Mouse (Mus musculus): ENCODE results near the gene Mvb12b. TPM values are rescaled to one million over a fixed set of nuclear protein-coding genes. Genes with fewer than 3 reads are reported as not detected.

Mvb12b gene
- 13.6 and 17.5 TPM in 2 replicates for polyA plus RNA-seq (2012; rRNA removed)

DNA sequence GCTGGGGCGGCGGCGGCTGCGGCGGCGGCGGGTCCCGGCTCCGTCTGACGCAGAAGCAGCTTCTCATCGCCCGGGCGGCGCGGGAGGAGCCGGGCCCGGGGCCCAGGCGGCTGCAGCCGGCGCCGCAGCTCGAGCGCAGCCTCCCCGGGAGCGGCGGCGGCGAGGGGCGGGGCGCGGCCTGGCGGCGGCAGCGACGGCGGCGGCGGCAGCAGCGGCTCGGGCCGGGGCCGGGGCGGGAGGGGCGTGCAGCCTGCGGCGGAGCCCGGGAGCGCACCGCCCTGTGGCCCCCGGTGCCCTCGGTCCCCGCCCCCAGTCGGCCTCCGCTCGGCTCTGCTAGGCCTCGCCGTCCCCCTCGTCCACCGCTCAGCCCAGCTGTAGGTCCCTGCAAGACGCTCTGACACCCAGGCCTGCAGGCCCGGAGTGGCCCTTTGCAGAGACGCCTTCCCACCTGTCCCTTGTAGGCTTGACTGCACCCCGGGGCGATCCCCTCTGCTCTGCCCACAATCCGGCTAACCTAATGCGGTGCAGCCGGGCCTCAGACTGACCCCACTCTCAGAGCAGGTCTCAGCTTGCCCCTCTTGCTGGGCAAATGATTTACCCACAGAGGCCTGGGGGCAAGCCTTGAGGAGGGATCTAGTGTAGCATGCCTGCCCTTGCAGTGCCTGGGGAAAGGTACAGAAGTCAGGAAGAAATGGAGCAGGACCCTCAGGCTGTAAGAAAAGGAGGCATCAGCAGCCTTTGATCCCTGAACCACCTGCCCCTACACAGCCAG is at the start of gene Mvb12b:
TSS of gene Mvb12b (minus strand) at position 619 of the 772 bp plus-strand sequence.
- peak in 1 of 2 experiments; percentile 37 for DNase-seq (ENCODE audit: low read depth in 1 of 2, low spot score in 2 of 2)
- WGBS = 7% methylated on average over 51 of the region's 67 CpGs
- no peak within 1 kb of the TSS for H3K27ac ChIP-seq (ENCODE audit: insufficient read depth, low read length)
- peaks cover 6% of the 10 kb centered on the region; the same call in 1 of the 2 replicates for H3K27me3 ChIP-seq (ENCODE audit: control insufficient read depth, insufficient read depth, low read length)
- peak within 1 kb of the TSS; percentile 64 for H3K4me3 ChIP-seq (ENCODE audit: extremely low read depth, insufficient read depth, insufficient read length)
- peaks cover 4% of the 10 kb centered on the region; the same call in 1 of the 2 replicates for H3K4me1 ChIP-seq (ENCODE audit: control insufficient read depth, insufficient read depth, insufficient read length)
- H3K36me3 ChIP-seq (ENCODE audit: control insufficient read depth, insufficient read depth, low read length) = no peaks in the 10 kb centered on the region
- TF ChIP-seq CTCF (IDR thresholded peaks at IDR 0.05; ENCODE audit: extremely low read depth, insufficient read depth, insufficient read length, insufficient replicate concordance) (no peak), POLR2A (IDR thresholded peaks at IDR 0.05; ENCODE audit: low read depth, low read length) (no peak)

DNA sequence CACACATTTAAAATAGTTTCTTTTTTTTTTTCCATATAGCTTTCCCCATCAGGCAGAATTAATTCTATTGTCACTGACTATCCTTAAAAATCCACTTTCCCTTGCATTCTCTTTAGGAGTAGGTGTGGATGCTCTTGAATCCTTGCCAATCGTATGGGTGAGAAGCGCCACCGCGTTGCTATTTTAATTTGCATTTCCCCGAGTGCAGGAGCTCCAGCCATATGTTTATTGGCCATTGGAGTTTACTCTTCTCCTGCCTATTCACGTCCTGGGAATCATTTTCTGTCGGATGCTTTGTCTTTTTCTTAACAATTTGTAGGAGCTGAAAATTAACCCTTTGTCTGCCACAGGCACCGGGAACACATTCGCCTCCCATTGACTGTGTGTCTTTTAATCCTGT is 48.0 kb upstream of the Mvb12b start:
- 72% methylated on average over 9 of the region's 9 CpGs for WGBS
- no peak for TF ChIP-seq CTCF (IDR thresholded peaks at IDR 0.05; ENCODE audit: extremely low read depth, insufficient read depth, insufficient read length, insufficient replicate concordance)
- TF ChIP-seq POLR2A (IDR thresholded peaks at IDR 0.05; ENCODE audit: low read depth, low read length) = no peak

DNA sequence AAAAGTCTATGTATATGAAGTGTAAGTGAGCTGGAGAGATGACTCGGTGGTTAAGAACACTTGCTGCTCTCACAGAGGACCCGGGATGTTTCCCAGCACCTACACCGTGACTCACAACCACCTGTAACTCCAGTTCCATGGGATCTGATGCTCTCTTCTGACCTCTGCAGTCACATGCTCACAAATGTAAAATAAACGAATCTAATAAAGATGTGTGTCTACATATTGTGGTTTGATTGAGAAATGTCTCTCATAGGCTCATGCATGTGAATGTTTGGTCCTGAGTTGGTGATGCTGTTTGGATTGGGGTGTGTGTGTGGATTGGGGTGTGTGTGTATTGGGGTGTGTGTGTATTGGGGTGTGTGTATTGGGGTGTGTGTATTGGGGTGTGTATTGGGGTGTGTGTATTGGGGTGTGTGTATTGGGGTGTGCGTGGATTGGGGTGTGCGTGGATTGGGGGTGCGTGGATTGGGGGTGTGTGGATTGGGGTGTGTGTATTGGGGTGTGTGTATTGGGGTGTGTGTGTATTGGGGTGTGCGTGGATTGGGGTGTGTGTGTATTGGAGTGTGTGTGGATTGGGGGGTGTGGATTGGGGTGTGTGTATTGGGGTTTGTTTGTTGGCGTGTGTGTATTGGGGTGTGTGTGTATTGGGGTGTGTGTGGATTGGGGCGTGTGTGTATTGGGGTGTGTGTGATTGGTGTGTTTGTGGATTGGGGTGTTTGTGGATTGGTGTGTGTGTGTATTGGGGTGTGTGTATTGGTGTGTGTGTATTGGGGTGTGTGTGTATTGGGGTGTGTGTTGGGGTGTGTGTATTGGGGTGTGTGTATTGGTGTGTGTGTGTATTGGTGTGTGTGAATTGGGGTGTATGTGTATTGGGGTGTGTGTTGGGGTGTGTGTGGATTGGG is 46.1 kb upstream of the Mvb12b start:
- TF ChIP-seq POLR2A (IDR thresholded peaks at IDR 0.05; ENCODE audit: low read depth, low read length) = no peak
- no peak for TF ChIP-seq CTCF (IDR thresholded peaks at IDR 0.05; ENCODE audit: extremely low read depth, insufficient read depth, insufficient read length, insufficient replicate concordance)

More for the DNA sequence above, 48.0 kb upstream of the Mvb12b start:
- H3K27me3 ChIP-seq (ENCODE audit: control insufficient read depth, insufficient read depth, low read length) = no peaks in the 10 kb centered on the region
- DNase-seq (ENCODE audit: low read depth in 1 of 2, low spot score in 2 of 2) = no peak
- H3K36me3 ChIP-seq (ENCODE audit: control insufficient read depth, insufficient read depth, low read length) = no peaks in the 10 kb centered on the region
- H3K27ac ChIP-seq (ENCODE audit: insufficient read depth, low read length) = no peak overlapping the region
- no peak overlapping the region for H3K4me3 ChIP-seq (ENCODE audit: extremely low read depth, insufficient read depth, insufficient read length)
- H3K4me1 ChIP-seq (ENCODE audit: control insufficient read depth, insufficient read depth, insufficient read length) = no peaks in the 10 kb centered on the region

DNA sequence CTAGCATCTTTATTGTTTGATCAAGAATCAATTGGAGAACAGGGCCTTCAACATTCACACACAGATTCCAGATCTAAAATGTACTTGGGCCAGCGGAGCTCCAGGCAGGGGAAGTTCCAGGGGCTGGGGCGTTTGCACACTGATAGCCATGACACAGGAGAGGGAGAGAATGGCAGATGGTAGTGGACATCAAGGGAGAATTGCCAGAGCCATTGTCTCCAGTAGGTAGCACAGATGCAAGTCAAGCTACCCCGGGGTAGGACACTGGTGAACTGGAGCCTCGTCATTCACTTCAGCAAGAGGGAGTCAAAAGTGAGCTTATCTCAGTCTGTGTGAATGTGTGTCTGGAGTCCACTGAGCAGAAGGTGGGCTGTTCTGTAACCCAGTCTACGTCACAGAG is 43.4 kb upstream of the Mvb12b start:
- H3K4me1 ChIP-seq (ENCODE audit: control insufficient read depth, insufficient read depth, insufficient read length) = no peaks in the 10 kb centered on the region
- TF ChIP-seq CTCF (IDR thresholded peaks at IDR 0.05; ENCODE audit: extremely low read depth, insufficient read depth, insufficient read length, insufficient replicate concordance) (no peak), POLR2A (IDR thresholded peaks at IDR 0.05; ENCODE audit: low read depth, low read length) (no peak)
- H3K4me3 ChIP-seq (ENCODE audit: extremely low read depth, insufficient read depth, insufficient read length) = no peak overlapping the region
- no peak overlapping the region for H3K27ac ChIP-seq (ENCODE audit: insufficient read depth, low read length)
- no peak for DNase-seq (ENCODE audit: low read depth in 1 of 2, low spot score in 2 of 2)
- H3K36me3 ChIP-seq (ENCODE audit: control insufficient read depth, insufficient read depth, low read length) = no peaks in the 10 kb centered on the region
- 80% methylated on average over 5 of the region's 5 CpGs for WGBS
- H3K27me3 ChIP-seq (ENCODE audit: control insufficient read depth, insufficient read depth, low read length) = no peaks in the 10 kb centered on the region

More for the DNA sequence above, 46.1 kb upstream of the Mvb12b start:
- Histone ChIP-seq H3K27me3 (ENCODE audit: control insufficient read depth, insufficient read depth, low read length) (no peaks in the 10 kb centered on the region), H3K36me3 (ENCODE audit: control insufficient read depth, insufficient read depth, low read length) (no peaks in the 10 kb centered on the region), H3K27ac (ENCODE audit: insufficient read depth, low read length) (no peak overlapping the region), H3K4me3 (ENCODE audit: extremely low read depth, insufficient read depth, insufficient read length) (no peak overlapping the region), H3K4me1 (ENCODE audit: control insufficient read depth, insufficient read depth, insufficient read length) (no peaks in the 10 kb centered on the region)
- 63% methylated on average over 10 of the region's 10 CpGs for WGBS
- DNase-seq (ENCODE audit: low read depth in 1 of 2, low spot score in 2 of 2) = no peak

DNA sequence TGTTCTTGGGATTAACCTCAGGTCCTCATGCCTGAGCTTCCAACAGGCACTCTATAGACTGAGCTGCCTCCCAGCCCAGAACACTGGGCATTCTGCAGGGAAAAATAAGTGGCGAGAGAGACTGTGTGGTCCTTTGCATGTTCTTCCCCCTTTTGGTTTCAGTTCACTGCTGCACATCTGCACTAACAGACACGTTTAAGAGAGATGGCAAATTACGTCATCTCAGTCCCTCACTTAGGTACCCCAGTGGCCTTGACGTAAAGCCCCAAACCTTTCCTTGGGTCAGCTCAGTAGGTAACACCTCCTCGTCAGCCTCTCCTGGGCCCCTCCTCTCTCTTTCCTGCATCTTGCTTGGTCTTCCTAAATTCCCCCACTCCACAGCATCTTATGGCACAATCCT is 37.5 kb upstream of the Mvb12b start:
- peaks cover 2% of the 10 kb centered on the region; the same call in 1 of the 2 replicates for H3K4me1 ChIP-seq (ENCODE audit: control insufficient read depth, insufficient read depth, insufficient read length)
- 35% methylated on average over 5 of the region's 5 CpGs for WGBS
- H3K27me3 ChIP-seq (ENCODE audit: control insufficient read depth, insufficient read depth, low read length) = no peaks in the 10 kb centered on the region
- H3K36me3 ChIP-seq (ENCODE audit: control insufficient read depth, insufficient read depth, low read length) = no peaks in the 10 kb centered on the region
- H3K27ac ChIP-seq (ENCODE audit: insufficient read depth, low read length) = no peak overlapping the region
- no peak for DNase-seq (ENCODE audit: low read depth in 1 of 2, low spot score in 2 of 2)
- TF ChIP-seq CTCF (IDR thresholded peaks at IDR 0.05; ENCODE audit: extremely low read depth, insufficient read depth, insufficient read length, insufficient replicate concordance) (no peak), POLR2A (IDR thresholded peaks at IDR 0.05; ENCODE audit: low read depth, low read length) (no peak)
- no peak overlapping the region for H3K4me3 ChIP-seq (ENCODE audit: extremely low read depth, insufficient read depth, insufficient read length)

DNA sequence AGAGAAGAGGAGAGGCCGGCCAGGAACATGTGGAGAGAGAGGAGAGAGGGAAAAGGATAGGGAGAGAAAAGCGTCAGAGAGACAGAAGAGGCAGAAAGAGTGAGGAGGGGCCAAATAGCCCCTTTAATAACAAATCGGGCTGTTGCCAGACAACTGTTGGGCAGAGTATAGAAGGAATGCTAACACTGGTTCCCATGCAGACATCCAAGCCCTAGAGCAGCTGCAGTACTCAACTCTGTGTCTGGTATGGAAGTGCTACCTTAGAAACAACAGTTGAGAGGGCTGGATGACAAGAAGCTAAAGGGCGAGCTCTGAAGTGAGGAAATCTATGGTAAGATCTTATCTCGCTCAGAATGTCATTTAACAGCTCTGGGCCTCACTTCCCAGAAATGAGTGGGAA is 35.7 kb upstream of the Mvb12b start:
- H3K27ac ChIP-seq (ENCODE audit: insufficient read depth, low read length) = no peak overlapping the region
- peaks cover 2% of the 10 kb centered on the region; the same call in 1 of the 2 replicates for H3K4me1 ChIP-seq (ENCODE audit: control insufficient read depth, insufficient read depth, insufficient read length)
- H3K27me3 ChIP-seq (ENCODE audit: control insufficient read depth, insufficient read depth, low read length) = no peaks in the 10 kb centered on the region
- no peaks in the 10 kb centered on the region for H3K36me3 ChIP-seq (ENCODE audit: control insufficient read depth, insufficient read depth, low read length)
- no peak for DNase-seq (ENCODE audit: low read depth in 1 of 2, low spot score in 2 of 2)
- 66% methylated on average over 5 of the region's 5 CpGs for WGBS
- H3K4me3 ChIP-seq (ENCODE audit: extremely low read depth, insufficient read depth, insufficient read length) = no peak overlapping the region
- TF ChIP-seq CTCF (IDR thresholded peaks at IDR 0.05; ENCODE audit: extremely low read depth, insufficient read depth, insufficient read length, insufficient replicate concordance) (no peak), POLR2A (IDR thresholded peaks at IDR 0.05; ENCODE audit: low read depth, low read length) (no peak)
